15 mouse cellular contexts compared by ENCODE assay signal in the genomic region with DNA sequence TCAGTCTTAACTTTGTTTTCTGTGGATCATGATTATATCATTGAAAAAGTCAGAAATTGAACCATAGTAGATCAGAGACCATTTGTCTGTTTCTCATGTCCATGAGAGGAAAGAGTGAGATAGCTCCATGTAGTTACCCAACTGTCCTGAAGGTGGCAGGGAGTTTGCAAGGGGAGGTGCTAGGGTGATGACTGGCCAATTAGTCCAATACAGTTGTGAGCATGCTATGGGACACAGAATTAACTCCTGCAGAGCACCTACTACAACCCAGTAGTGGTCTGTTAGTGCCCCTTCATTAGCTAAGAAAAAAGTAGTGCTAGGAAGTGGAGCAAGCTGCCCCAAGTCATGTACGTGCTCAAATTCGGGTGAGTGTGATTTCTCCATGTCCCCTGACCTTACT.
DNase-seq lines count a peak whose midpoint lies in the region; ATAC-seq and TF ChIP-seq lines count a peak whose summit lies in the region.
"Had no signal": no experiment of that assay in that cellular context is flagged by ENCODE, and none has a peak within 500 bp of the region (broad histone marks: within the 10 kb centered on the region; RNA-seq: fewer than 3 reads in every experiment).

No protein-coding gene starts in this region.

- no peak overlapping the region for H3K9ac ChIP-seq in liver, embryonic 14.5 days (replicated peaks)
- H3K9ac ChIP-seq in liver, embryonic 11.5 days (ENCODE audit: low read depth, low read length), result no peak overlapping the region

- no peak for TF ChIP-seq EP300 in liver, embryonic 14.5 days (IDR thresholded peaks at IDR 0.05; ENCODE audit: low read depth)

- DNase-seq in CD4-positive, CD25-positive, alpha-beta regulatory T cell, adult 2 months (ENCODE audit: low read depth, low spot score), result peak; percentile 2
- no peak for DNase-seq in liver, embryonic 14.5 days (ENCODE audit: low read depth in 3 of 3, low spot score in 3 of 3)
- no peak for DNase-seq in liver, embryonic 11.5 days (ENCODE audit: low spot score)
- no peak for DNase-seq in Patski (ENCODE audit: low read depth, low spot score)
- peak; percentile 4 for DNase-seq in mesoderm, embryonic 11.5 days (ENCODE audit: low read depth, low spot score)
- DNase-seq in left cerebral cortex, adult 18-20 months (ENCODE audit: low spot score in 2 of 2), result no peak
- DNase-seq in gastrocnemius, postnatal 36 days, result no peak
- DNase-seq: adrenal gland, postnatal 36 days; cerebellum, adult 9-10 months; heart, postnatal 4 days; kidney, adult 9 months; lung, postnatal 14 days had no signal

- POLR2A ChIA-PET in Patski (lab: Charles Lee), result no interaction called here

- no peaks in the 10 kb centered on the region for H3K4me1 ChIP-seq in liver, embryonic 14.5 days (replicated peaks; ENCODE audit: control insufficient read depth in 2 of 2, insufficient read depth in 2 of 2, low read length in 1 of 2)
- H3K4me1 ChIP-seq in liver, embryonic 11.5 days (replicated peaks; ENCODE audit: control insufficient read depth, insufficient read depth, low read length), result no peaks in the 10 kb centered on the region

- H3K9me3 ChIP-seq in liver, embryonic 14.5 days (ENCODE audit: control insufficient read depth, low read length), result no peaks in the 10 kb centered on the region
- H3K9me3 ChIP-seq in liver, embryonic 11.5 days (ENCODE audit: control insufficient read depth, low read length), result no peaks in the 10 kb centered on the region

- CTCF ChIA-PET in Patski (lab: Charles Lee), result interaction anchor here (1.5 to 1.6 kb wide), 3 partner anchors 9 to 26 kb away, joined by 3 to 4 read pairs (median 4); no protein-coding TSS in a partner anchor

- H3K27ac ChIP-seq in liver, embryonic 14.5 days, result no peak overlapping the region
- no peak overlapping the region for H3K27ac ChIP-seq in liver, embryonic 11.5 days (ENCODE audit: low read depth, low read length)

- intact Hi-C loops in gastrocnemius, postnatal 36 days (cut with DNase I), result no loop called here

- H3K4me3 ChIP-seq in liver, embryonic 14.5 days (ENCODE audit: insufficient read depth in 1 of 2, low read depth in 2 of 2, low read length in 2 of 2), result no peak overlapping the region
- no peak overlapping the region for H3K4me3 ChIP-seq in liver, embryonic 11.5 days (ENCODE audit: low read depth, low read length)
- H3K4me3 ChIP-seq: myocyte had no signal

- 60% methylated on average over 2 of the region's 2 CpGs for WGBS in liver, embryonic 14.5 days (ENCODE audit: insufficient replicate concordance)
- WGBS in liver, embryonic 11.5 days, result 77% methylated on average over 2 of the region's 2 CpGs

- ATAC-seq in CD4-positive, CD25-positive, alpha-beta regulatory T cell, adult 4 months, result no peak
- no peak for ATAC-seq in liver, embryonic 14.5 days (ENCODE audit: insufficient read depth)
- no peak for ATAC-seq in liver, embryonic 11.5 days (replicated peaks; ENCODE audit: low FRiP score)
- no peak for ATAC-seq in Patski
- ATAC-seq: forebrain, embryonic 16.5 days had no signal

- no peak overlapping the region for H3K4me2 ChIP-seq in liver, embryonic 14.5 days (ENCODE audit: low read depth)
- no peak overlapping the region for H3K4me2 ChIP-seq in liver, embryonic 11.5 days

- no peaks in the 10 kb centered on the region for H3K36me3 ChIP-seq in liver, embryonic 14.5 days (replicated peaks; ENCODE audit: control insufficient read depth, insufficient read depth, low read depth)
- no peaks in the 10 kb centered on the region for H3K36me3 ChIP-seq in liver, embryonic 11.5 days (ENCODE audit: control insufficient read depth, insufficient read depth, low read length)

- in situ Hi-C loops in Patski (cut with MboI; ENCODE audit: low pct_unique_long_range_greater_than_20kb), result no loop called here

- no peaks in the 10 kb centered on the region for H3K27me3 ChIP-seq in liver, embryonic 14.5 days (ENCODE audit: control insufficient read depth, insufficient read depth, low read length)
- no peaks in the 10 kb centered on the region for H3K27me3 ChIP-seq in liver, embryonic 11.5 days (replicated peaks; ENCODE audit: control insufficient read depth, insufficient read depth, low read length)
- H3K27me3 ChIP-seq in Patski, result no peaks in the 10 kb centered on the region

- TF ChIP-seq CTCF in liver, embryonic 14.5 days (IDR thresholded peaks at IDR 0.05; ENCODE audit: low read depth), result peak; percentile 24
- peak; percentile 18 for TF ChIP-seq CTCF in Patski (IDR thresholded peaks at IDR 0.05)

Comparison
In these comparisons a context has a peak if more than half of its experiments do, and no peak if none do; other contexts are left out.
1. DNase-seq: peak in CD4-positive, CD25-positive, alpha-beta regulatory T cell, adult 2 months (single experiment) and mesoderm, embryonic 11.5 days (single experiment); none in liver, embryonic 14.5 days (0 of 3), liver, embryonic 11.5 days (single experiment), Patski (single experiment), left cerebral cortex, adult 18-20 months (0 of 2) and gastrocnemius, postnatal 36 days (0 of 2).